Comparison of ENCODE assay signal across 16 mouse cellular contexts in the genomic region with DNA sequence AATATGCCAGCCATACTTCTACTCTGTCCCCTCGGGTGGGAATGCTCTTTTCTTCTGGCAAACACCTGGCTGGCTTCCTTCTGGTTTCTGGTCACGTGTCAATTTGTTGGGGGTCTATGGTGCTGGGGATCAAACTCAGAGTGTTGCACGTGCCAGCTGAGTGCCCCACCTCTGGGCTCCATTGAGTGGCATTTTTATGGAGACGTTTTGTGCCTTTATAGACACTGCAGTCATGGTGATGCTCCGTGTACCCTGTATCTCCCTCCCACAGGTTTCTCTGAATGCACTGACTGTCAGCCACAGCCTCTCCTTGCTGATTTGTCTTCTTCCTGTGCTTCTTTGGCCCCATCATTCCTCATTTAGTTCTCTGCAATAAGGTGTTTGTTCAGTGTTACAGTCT. TPM values are rescaled to one million over a fixed set of nuclear protein-coding genes. Genes with fewer than 3 reads are reported as not detected.
"Had no signal": no experiment of that assay in that cellular context is flagged by ENCODE, and none has a peak within 500 bp of the region (broad histone marks: within the 10 kb centered on the region; RNA-seq: fewer than 3 reads in every experiment).

No protein-coding gene starts in this region.

- DNase-seq: kidney, adult 8-10 months; kidney, postnatal 10 days; liver, embryonic 13.5 days; lung, adult 2 months; lung, postnatal 14 days; lung, postnatal 4 days; right cerebral cortex, postnatal 25 days; thymus, adult 18-20 months; thymus, postnatal 36 days had no signal

- H3K4me3 ChIP-seq: liver, embryonic 13.5 days; midbrain, embryonic 12.5 days; midbrain, embryonic 15.5 days; neural tube, embryonic 12.5 days; neural tube, embryonic 15.5 days had no signal

- H3K27me3 ChIP-seq: liver, embryonic 13.5 days; midbrain, embryonic 12.5 days; midbrain, embryonic 15.5 days; neural tube, embryonic 12.5 days; neural tube, embryonic 15.5 days had no signal

- H3K9me3 ChIP-seq: liver, embryonic 13.5 days; midbrain, embryonic 12.5 days; midbrain, embryonic 15.5 days; neural tube, embryonic 12.5 days; neural tube, embryonic 15.5 days had no signal

- H3K4me1 ChIP-seq: liver, embryonic 13.5 days; midbrain, embryonic 12.5 days; midbrain, embryonic 15.5 days; neural tube, embryonic 12.5 days; neural tube, embryonic 15.5 days had no signal

- ATAC-seq: intestine, postnatal 0 days; midbrain, embryonic 15.5 days had no signal

- H3K4me2 ChIP-seq: liver, embryonic 13.5 days; midbrain, embryonic 12.5 days; midbrain, embryonic 15.5 days; neural tube, embryonic 12.5 days; neural tube, embryonic 15.5 days had no signal

- H3K9ac ChIP-seq: liver, embryonic 13.5 days; midbrain, embryonic 12.5 days; midbrain, embryonic 15.5 days; neural tube, embryonic 12.5 days; neural tube, embryonic 15.5 days had no signal

- H3K27ac ChIP-seq: liver, embryonic 13.5 days; midbrain, embryonic 12.5 days; midbrain, embryonic 15.5 days; neural tube, embryonic 12.5 days; neural tube, embryonic 15.5 days had no signal

RNA-seq across cellular contexts. Expression of a gene that starts 34.5 kb away (rescaled TPM):
- total RNA-seq: liver, adult 2 months; megakaryocyte, adult 5-6 weeks had no signal
